Mouse (Mus musculus) CH12.LX (cell line): ENCODE measurements around the gene Gab1. TPM values are rescaled to one million over a fixed set of nuclear protein-coding genes. Genes with fewer than 3 reads are reported as not detected.

Source experiments
- DNase-seq: peaks from one replicate; pipeline ENCODE4 v3.0.0-alpha.2; 2013; ENCODE audit errors: extremely low read depth
- H3K27ac ChIP-seq: 2 replicates; pipeline ENCODE4 v1.5.1; 2012; ENCODE audit warnings: low read depth, mild to moderate bottlenecking, control low read depth, moderate library complexity; ENCODE audit not compliant: insufficient read depth
- H3K27me3 ChIP-seq: replicated peaks from 2 replicates; pipeline ENCODE3; 2012; ENCODE audit warnings: inconsistent platforms
- H3K36me3 ChIP-seq, 2 experiments: replicated peaks in 1 of 2; 2 replicates each; pipeline versions ENCODE3 to v1.6.1; 2012; ENCODE audit warnings: inconsistent platforms in 1 of 2, low read length in 1 of 2, mild to moderate bottlenecking in 1 of 2, mixed read lengths in 1 of 2, moderate library complexity in 1 of 2; ENCODE audit not compliant: control insufficient read depth in 1 of 2, insufficient read depth in 1 of 2
- H3K4me1 ChIP-seq, 2 experiments: 2 replicates each; pipeline ENCODE4 v1.6.1; 2012; ENCODE audit warnings: inconsistent platforms in 1 of 2, moderate library complexity in 1 of 2; ENCODE audit not compliant: insufficient read depth in 2 of 2, control insufficient read depth in 1 of 2
- H3K4me2 ChIP-seq: 2 replicates; pipeline ENCODE4 v1.6.1; 2012; ENCODE audit warnings: low read depth, mild to moderate bottlenecking, control low read depth; ENCODE audit not compliant: poor library complexity, insufficient read depth, severe bottlenecking
- H3K4me3 ChIP-seq, 3 experiments: fragments of 150-350 bp in 1 of 3; sonication (generic) in 1 of 3; replicated peaks in 1 of 3; 2 replicates each; pipeline versions ENCODE3 to v1.5.1; 2011 to 2012; ENCODE audit warnings: low read depth in 2 of 3, low read length in 2 of 3, mild to moderate bottlenecking in 2 of 3, moderate library complexity in 2 of 3, control low read depth in 1 of 3, improper control_type of control experiment in 1 of 3, inconsistent platforms in 1 of 3, mixed read lengths in 1 of 3; ENCODE audit not compliant: poor library complexity in 1 of 3
- H3K79me2 ChIP-seq: replicated peaks from 2 replicates; pipeline ENCODE4 v1.6.1; 2012; ENCODE audit warnings: mild to moderate bottlenecking, moderate library complexity; ENCODE audit not compliant: control insufficient read depth, poor library complexity, insufficient read depth, severe bottlenecking; ENCODE audit errors: extremely low read depth
- H3K9ac ChIP-seq: 2 replicates; pipeline ENCODE4 v1.6.1; 2012; ENCODE audit warnings: low read depth, mild to moderate bottlenecking, control low read depth, moderate library complexity; ENCODE audit not compliant: insufficient read depth
- H3K9me3 ChIP-seq: replicated peaks from 2 replicates; pipeline ENCODE3; 2012; ENCODE audit warnings: low read length, inconsistent platforms, mixed read lengths
- GABPA ChIP-seq: IDR thresholded peaks from 2 replicates; pipeline ENCODE4 v1.6.1; 2012; ENCODE audit warnings: low read depth, low read length, improper control_type of control experiment, inconsistent platforms; ENCODE audit not compliant: insufficient replicate concordance
- HCFC1 ChIP-seq: IDR thresholded peaks from 2 replicates; pipeline ENCODE4 v1.6.1; 2012; ENCODE audit warnings: low read depth, mild to moderate bottlenecking, inconsistent platforms, low read length, improper control_type of control experiment
- JUN ChIP-seq: IDR thresholded peaks from 2 replicates; pipeline ENCODE4 v1.6.1; 2011; ENCODE audit warnings: low read depth, mild to moderate bottlenecking, low read length, improper control_type of control experiment, moderate library complexity; ENCODE audit not compliant: insufficient read depth
- KAT2A ChIP-seq: IDR thresholded peaks from 2 replicates; pipeline ENCODE4 v1.6.1; 2012; ENCODE audit warnings: low read length, improper control_type of control experiment, inconsistent platforms; ENCODE audit not compliant: insufficient replicate concordance
- MAX ChIP-seq: IDR thresholded peaks from 2 replicates; pipeline ENCODE4 v1.6.1; 2011; ENCODE audit warnings: low read length, improper control_type of control experiment
- MEF2A ChIP-seq: IDR thresholded peaks from 2 replicates; pipeline ENCODE4 v1.6.1; 2014; ENCODE audit warnings: low read depth, mild to moderate bottlenecking, inconsistent platforms, low read length, improper control_type of control experiment, borderline replicate concordance
- MYC ChIP-seq: IDR thresholded peaks from 2 replicates; pipeline ENCODE4 v1.6.1; 2011; ENCODE audit warnings: low read depth, mild to moderate bottlenecking, improper control_type of control experiment, low read length
- NELFE ChIP-seq: IDR thresholded peaks from 2 replicates; pipeline ENCODE4 v1.6.1; 2011; ENCODE audit warnings: low read depth, low read length, improper control_type of control experiment
- PAX5 ChIP-seq: IDR thresholded peaks from 2 replicates; pipeline ENCODE4 v1.6.1; 2012; ENCODE audit warnings: low read length, inconsistent platforms, mixed read lengths
- SMC3 ChIP-seq: IDR thresholded peaks from 2 replicates; pipeline ENCODE4 v1.6.1; 2011; ENCODE audit warnings: low read depth, low read length, improper control_type of control experiment
- UBTF ChIP-seq: IDR thresholded peaks from 2 replicates; pipeline ENCODE4 v1.6.1; 2012; ENCODE audit warnings: low read depth, mild to moderate bottlenecking, inconsistent platforms, low read length, improper control_type of control experiment, moderate library complexity
- USF1 ChIP-seq: IDR thresholded peaks from 2 replicates; pipeline ENCODE4 v1.6.1; 2014; ENCODE audit warnings: low read depth, mild to moderate bottlenecking, inconsistent platforms, low read length, improper control_type of control experiment
- USF2 ChIP-seq: conservative IDR thresholded peaks from 2 replicates; pipeline ENCODE4 v1.6.1; 2011; ENCODE audit warnings: low read depth, low read length, improper control_type of control experiment
- ZKSCAN1 ChIP-seq: IDR thresholded peaks from 2 replicates; pipeline ENCODE4 v1.6.1; 2012; ENCODE audit warnings: low read depth, inconsistent platforms, low read length, improper control_type of control experiment, borderline replicate concordance
- dilution Hi-C: fragments of 300-500 bp; cut with MboI; formaldehyde crosslinking; loops from 2 replicates; pipeline ENCODE4 v1.14.3; 2020; ENCODE audit warnings: low sequenced_read_pairs; ENCODE audit not compliant: extremely low pct_unique_long_range_greater_than_20kb, extremely low pct_ligation_motif_present
- in situ Hi-C: fragments of 300-500 bp; cut with MboI; formaldehyde crosslinking; loops from 3 replicates; pipeline ENCODE4 v1.14.3; 2019; ENCODE audit warnings: low sequenced_read_pairs, low pct_ligation_motif_present, low pct_unique_long_range_greater_than_20kb, mixed read lengths
- polyA plus RNA-seq: library from polyadenylated mRNA; unstranded; fragments of >175 nt; gene quantifications from 2 replicates; pipeline ENCODE4 v1.2.1, GENCODE M21; 2012; ENCODE audit warnings: low read depth; ENCODE audit not compliant: insufficient read length
- total RNA-seq, 2 experiments: library from RNA; depleted of rRNA; stranded (reverse); fragments of 300-350 nt in 1 of 2; fragments of >200 nt in 1 of 2; gene quantifications; 2 replicates each; pipeline ENCODE4 v1.2.3; 2012 to 2014

Gab1 gene
- total and polyA plus RNA-seq, 3 experiments, result 0.08 TPM; not detected in 2

DNA sequence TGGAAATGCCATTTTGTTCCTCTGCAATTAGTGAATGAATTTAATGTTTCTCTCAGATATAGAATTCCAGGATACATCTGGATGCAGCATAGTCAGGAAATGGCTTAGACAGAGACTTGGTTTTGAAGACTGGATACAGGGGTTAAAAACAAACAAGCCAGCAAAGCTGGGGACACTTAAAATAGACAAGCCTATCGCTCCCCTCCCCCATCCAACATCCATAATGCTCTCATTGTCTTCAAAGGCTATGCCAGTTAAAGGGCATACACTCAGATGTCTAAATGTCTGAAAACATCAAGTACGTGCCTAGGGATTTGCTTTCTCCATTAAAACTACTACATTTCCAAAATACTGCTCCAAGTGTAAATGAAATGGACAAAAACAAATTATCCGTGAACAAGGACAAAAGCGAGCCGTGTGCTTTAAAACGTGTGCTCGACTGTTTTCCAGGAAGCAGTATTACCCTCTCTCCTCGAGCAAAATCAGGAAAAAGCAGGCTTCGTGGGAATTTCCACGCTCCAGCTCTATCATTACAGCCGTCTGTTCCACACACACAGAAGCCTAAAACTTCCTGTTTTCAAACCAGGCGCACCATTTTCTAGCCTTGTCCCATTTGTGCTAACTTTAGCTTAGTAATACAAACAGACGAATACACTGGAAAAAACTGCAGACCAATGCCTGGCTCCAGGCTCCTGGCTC lies 72.4 kb downstream of the Gab1 start:
- H3K4me2 ChIP-seq, result no peak overlapping the region
- no peak overlapping the region for H3K27ac ChIP-seq
- H3K9ac ChIP-seq, result no peak overlapping the region
- in situ Hi-C loops, result no loop called here
- no peaks in the 10 kb centered on the region for H3K79me2 ChIP-seq
- dilution Hi-C loops, result no loop called here
- H3K36me3 ChIP-seq, result no peaks in the 10 kb centered on the region
- H3K4me3 ChIP-seq, result no peak overlapping the region
- TF ChIP-seq PAX5 (no peak), USF1 (no peak), JUN (no peak), ZKSCAN1 (no peak), SMC3 (no peak), NELFE (no peak)
- no peak for DNase-seq
- no peaks in the 10 kb centered on the region for H3K9me3 ChIP-seq
- H3K4me1 ChIP-seq, result no peaks in the 10 kb centered on the region; a peak in 1 of 4 replicates
- H3K27me3 ChIP-seq, result no peaks in the 10 kb centered on the region

- DNase-seq, result no peak
- H3K36me3 ChIP-seq, result no peaks in the 10 kb centered on the region
- dilution Hi-C loops (no loop called here), in situ Hi-C loops (no loop called here)
- H3K27ac ChIP-seq, result no peak overlapping the region
- no peaks in the 10 kb centered on the region; a peak in 1 of 4 replicates for H3K4me1 ChIP-seq
- no peak overlapping the region for H3K4me2 ChIP-seq
- no peaks in the 10 kb centered on the region for H3K27me3 ChIP-seq
- no peak overlapping the region for H3K4me3 ChIP-seq
- no peak overlapping the region for H3K9ac ChIP-seq
- H3K79me2 ChIP-seq, result no peaks in the 10 kb centered on the region
- TF ChIP-seq GABPA (no peak), MEF2A (no peak), ZKSCAN1 (no peak), MAX (no peak), UBTF (no peak), HCFC1 (no peak), USF1 (no peak), KAT2A (no peak), MYC (no peak), USF2 (no peak)
- H3K9me3 ChIP-seq, result no peaks in the 10 kb centered on the region
Observed at GRCm38 (mm10) chr8:80804066-80804619, 76.2 kb downstream of the Gab1 start.
